Mouse (Mus musculus) forebrain, postnatal 0 days (tissue): Measurements from ENCODE around the gene Ascl3. TPM values are rescaled to one million over a fixed set of nuclear protein-coding genes. Genes with fewer than 3 reads are reported as not detected.

Experiments
- ATAC-seq: fragments of 200-750 bp; cut with Nextera tagmentation; 2 replicates; pipeline ENCODE4 v1.8.0; 2017; ENCODE audit warnings: mild to moderate bottlenecking, moderate library complexity
- DNase-seq: peaks from one replicate; pipeline ENCODE4 v3.0.0-alpha.2; 2015
- H3K27ac ChIP-seq: fragments of 300-500 bp; sonication (generic); 2 replicates; pipeline ENCODE4 v1.5.1; 2014; ENCODE audit warnings: low read depth, mild to moderate bottlenecking, antibody characterized with exemption, low read length, moderate library complexity, mixed read lengths
- H3K27me3 ChIP-seq: fragments of 300-500 bp; sonication (generic); 2 replicates; pipeline ENCODE4 v1.6.1; 2014; ENCODE audit warnings: mild to moderate bottlenecking, low read length, mixed read lengths; ENCODE audit not compliant: insufficient read depth
- H3K36me3 ChIP-seq: fragments of 300-500 bp; sonication (generic); 2 replicates; pipeline ENCODE4 v1.6.1; 2014; ENCODE audit warnings: mild to moderate bottlenecking, moderate library complexity; ENCODE audit not compliant: insufficient read depth
- H3K4me1 ChIP-seq: fragments of 300-500 bp; sonication (generic); 2 replicates; pipeline ENCODE4 v1.6.1; 2014; ENCODE audit warnings: antibody characterized with exemption; ENCODE audit not compliant: insufficient read depth
- H3K4me2 ChIP-seq: fragments of 300-500 bp; sonication (generic); 2 replicates; pipeline ENCODE4 v1.6.1; 2014; ENCODE audit warnings: low read depth, mild to moderate bottlenecking, moderate library complexity
- H3K4me3 ChIP-seq: fragments of 300-500 bp; sonication (generic); 2 replicates; pipeline ENCODE4 v1.5.1; 2014; ENCODE audit warnings: low read depth, low read length, mixed read lengths
- H3K9ac ChIP-seq: fragments of 300-500 bp; sonication (generic); 2 replicates; pipeline ENCODE4 v1.6.1; 2014; ENCODE audit warnings: mild to moderate bottlenecking
- H3K9me3 ChIP-seq: fragments of 300-500 bp; sonication (generic); 2 replicates; pipeline ENCODE4 v1.6.1; 2016; ENCODE audit warnings: low read length
- CTCF ChIP-seq: sonication (generic); IDR thresholded peaks from 2 replicates; pipeline ENCODE4 v1.5.1; 2016; ENCODE audit warnings: antibody characterized with exemption, control low read depth, low read depth
- WGBS: fragments of 180-500 bp; shearing (Covaris S2); extraction: QIAGEN DNeasy Blood & Tissue Kit; methylation state at CpG from one replicate; pipeline ENCODE4 v1.1.7; 2014; 5-methylcytosine and 5-hydroxymethylcytosine counted together
- polyA plus RNA-seq: library from polyadenylated mRNA; unstranded; fragments of >200 nt; fragmentation: Nextera tagmentation; extraction: Ambion mirVana; gene quantifications from 2 replicates; pipeline ENCODE4 v1.2.1, GENCODE M21; 2015
- total RNA-seq: library from RNA; depleted of rRNA; stranded (reverse); fragments of >200 nt; gene quantifications from 2 replicates; pipeline ENCODE4 v1.2.3, GENCODE M21; 2014

The Ascl3 gene
- total and polyA plus RNA-seq, 2 experiments from 2014 or later, result not detected

DNA sequence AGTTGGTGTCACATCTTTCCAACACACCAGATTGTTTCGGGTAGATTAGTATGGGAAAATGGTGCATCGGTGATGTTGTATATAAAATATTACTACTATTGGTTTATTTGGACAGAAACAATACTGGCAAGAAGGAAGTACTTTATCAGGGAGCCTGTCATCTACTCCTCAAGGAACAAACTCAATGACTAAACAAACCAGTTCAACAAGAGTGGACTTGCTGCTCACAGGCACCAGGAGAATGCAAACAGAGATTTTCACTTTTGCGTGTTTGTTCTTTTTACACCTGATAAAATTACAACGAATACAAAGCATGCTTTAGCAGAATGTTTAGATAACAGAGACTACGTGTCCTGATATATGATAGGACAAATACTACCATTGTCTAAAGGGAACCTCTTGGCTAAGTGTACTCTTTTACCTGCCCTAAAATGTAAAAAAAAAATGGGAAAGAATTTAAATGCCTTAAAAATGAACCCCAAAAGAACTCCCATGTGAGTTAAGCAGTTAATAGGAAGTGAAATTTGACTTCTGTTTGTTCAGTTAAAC is 8.4 kb upstream of the Ascl3 start:
- WGBS, result 92% methylated on average over 5 of the region's 5 CpGs
- H3K4me2 ChIP-seq, result no peak overlapping the region
- DNase-seq (no peak), ATAC-seq (no peak)
- no peak overlapping the region for H3K27ac ChIP-seq
- H3K4me1 ChIP-seq, result no peaks in the 10 kb centered on the region
- H3K27me3 ChIP-seq, result no peaks in the 10 kb centered on the region
- H3K4me3 ChIP-seq, result no peak overlapping the region
- H3K9me3 ChIP-seq, result no peaks in the 10 kb centered on the region
- TF ChIP-seq CTCF, result no peak
- peaks cover 78% of the 10 kb centered on the region for H3K36me3 ChIP-seq
- no peak overlapping the region for H3K9ac ChIP-seq

DNA sequence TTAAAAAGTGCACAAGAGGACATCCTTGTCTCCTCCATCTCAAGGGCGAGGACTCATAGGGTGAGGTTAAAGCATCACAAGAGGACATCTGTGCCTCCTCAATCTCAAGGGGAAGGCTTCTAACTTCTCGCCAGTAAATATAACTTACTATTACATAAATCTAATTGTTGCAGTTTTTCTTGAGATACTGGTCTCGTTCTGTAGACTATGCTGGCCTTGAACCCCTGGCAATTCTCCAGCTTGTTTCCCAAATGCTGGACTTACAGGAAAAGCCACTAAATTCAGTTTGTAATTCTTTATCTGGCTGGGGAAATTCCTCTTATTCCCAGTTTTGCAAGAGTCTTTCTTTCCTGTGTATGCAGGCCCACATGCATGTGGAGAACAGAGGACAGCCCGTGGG is 3.3 kb upstream of the Ascl3 start:
- Histone ChIP-seq H3K27ac (no peak overlapping the region), H3K36me3 (peaks cover 45% of the 10 kb centered on the region), H3K4me2 (no peak overlapping the region), H3K4me3 (no peak overlapping the region), H3K4me1 (no peaks in the 10 kb centered on the region), H3K9me3 (no peaks in the 10 kb centered on the region), H3K27me3 (no peaks in the 10 kb centered on the region), H3K9ac (no peak overlapping the region)
- ATAC-seq (no peak), DNase-seq (no peak)
- TF ChIP-seq CTCF, result no peak
- WGBS, result 90% methylated on average over 4 of the region's 4 CpGs

DNA sequence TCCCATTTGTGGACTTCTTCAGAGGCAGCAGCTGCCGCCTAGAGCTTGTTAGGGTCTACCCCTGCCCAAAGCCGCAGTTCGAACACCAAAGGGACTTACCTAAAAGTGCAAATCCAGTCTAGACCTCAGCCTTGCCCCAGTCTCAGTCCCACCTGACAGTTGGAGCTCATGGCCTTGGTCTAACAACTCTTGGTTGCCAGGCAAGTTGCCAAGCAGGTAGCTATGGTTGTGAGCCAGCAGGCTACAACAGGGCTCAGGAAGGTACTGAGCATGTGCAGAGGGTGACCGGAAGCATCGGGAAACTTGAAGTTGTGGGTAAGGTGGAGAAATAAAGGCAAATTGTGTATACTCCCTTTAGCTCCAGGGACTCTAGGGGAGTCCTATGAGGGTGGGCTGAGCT is 7.8 kb downstream of the Ascl3 start, which contains the start of gene BC051019:
BC051019 (minus strand) TSS at position 154 of the 400 bp plus-strand sequence.
- Histone ChIP-seq H3K27me3 (no peaks in the 10 kb centered on the region), H3K27ac (no peak within 1 kb of the TSS), H3K9me3 (no peaks in the 10 kb centered on the region), H3K4me1 (no peaks in the 10 kb centered on the region), H3K4me2 (no peak within 1 kb of the TSS), H3K9ac (no peak within 1 kb of the TSS), H3K4me3 (no peak within 1 kb of the TSS), H3K36me3 (no peaks in the 10 kb centered on the region)
- 91% methylated on average over 5 of the region's 5 CpGs for WGBS
- DNase-seq, result no peak
- ATAC-seq, result no peak
- no peak for TF ChIP-seq CTCF

DNA sequence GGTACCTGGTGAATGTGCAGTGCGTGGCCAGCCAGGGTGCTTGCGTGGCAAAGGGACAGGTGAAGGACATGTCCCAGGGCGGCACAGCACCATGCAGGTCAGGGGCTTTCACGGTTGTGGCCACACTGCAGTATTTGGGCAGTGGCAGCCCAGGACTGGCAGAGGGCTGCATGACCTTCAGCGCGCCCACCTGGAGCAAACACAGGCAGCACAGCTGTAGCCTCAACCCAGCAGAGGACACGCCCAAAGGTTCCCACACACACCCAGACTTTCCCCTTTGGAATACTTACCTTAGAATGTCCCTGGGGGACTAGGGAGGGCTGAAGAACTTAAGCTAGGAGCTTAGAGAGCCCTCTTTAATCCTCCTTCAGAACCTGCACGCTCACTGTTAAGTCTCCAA is 8.4 kb downstream of the Ascl3 start:
- DNase-seq, result no peak
- Histone ChIP-seq H3K9me3 (no peaks in the 10 kb centered on the region), H3K27me3 (no peaks in the 10 kb centered on the region), H3K27ac (no peak overlapping the region), H3K36me3 (no peaks in the 10 kb centered on the region), H3K4me1 (no peaks in the 10 kb centered on the region), H3K4me3 (no peak overlapping the region), H3K4me2 (no peak overlapping the region), H3K9ac (no peak overlapping the region)
- TF ChIP-seq CTCF, result no peak
- no peak for ATAC-seq
- WGBS, result 95% methylated on average over 8 of the region's 8 CpGs

DNA sequence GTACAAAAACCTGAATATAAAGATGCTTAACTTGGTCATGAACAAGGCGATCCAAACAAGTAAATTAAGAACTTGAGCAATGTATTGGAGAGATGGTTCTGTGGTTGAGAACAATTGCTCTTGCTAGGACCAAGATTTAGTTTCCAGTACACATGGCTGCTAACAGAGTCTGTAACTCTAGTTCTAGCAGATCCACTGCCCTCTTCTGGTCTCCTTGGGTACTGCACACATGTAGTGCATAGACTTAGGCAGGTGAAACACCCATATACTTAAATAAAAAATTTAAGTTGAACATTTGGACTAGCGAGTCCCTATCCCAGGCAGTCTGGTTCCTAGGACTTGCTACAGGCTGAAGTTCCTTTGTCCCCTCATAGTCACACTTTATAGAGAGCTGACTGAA is 8.9 kb downstream of the Ascl3 start:
- DNase-seq, result no peak
- ATAC-seq, result no peak
- Histone ChIP-seq H3K9me3 (no peaks in the 10 kb centered on the region), H3K4me3 (no peak overlapping the region), H3K27ac (no peak overlapping the region), H3K4me2 (no peak overlapping the region), H3K27me3 (no peaks in the 10 kb centered on the region), H3K36me3 (no peaks in the 10 kb centered on the region), H3K4me1 (no peaks in the 10 kb centered on the region), H3K9ac (no peak overlapping the region)
- TF ChIP-seq CTCF, result peak; percentile 44
- 95% methylated on average over 2 of the region's 2 CpGs for WGBS

DNA sequence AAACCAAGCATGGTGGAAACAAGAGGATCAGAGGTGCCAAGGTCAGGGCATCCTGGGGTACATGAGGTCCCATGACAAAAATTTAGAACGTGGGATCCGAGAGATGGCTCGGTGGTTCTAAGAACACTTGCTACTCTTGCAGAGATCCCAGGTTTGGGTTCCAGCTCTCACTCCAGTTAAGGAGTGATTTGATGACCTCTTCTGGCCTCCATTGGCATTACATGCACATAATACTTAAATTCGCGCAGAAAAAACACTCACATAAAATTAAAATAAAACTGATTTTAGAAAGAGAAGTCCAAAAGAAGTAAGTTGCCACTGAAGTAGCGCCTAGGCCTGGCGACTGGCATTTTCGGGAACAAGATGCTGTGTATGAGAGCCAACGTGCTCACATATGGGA is 12.2 kb downstream of the Ascl3 start:
- Histone ChIP-seq H3K4me2 (no peak overlapping the region), H3K36me3 (no peaks in the 10 kb centered on the region), H3K9me3 (no peaks in the 10 kb centered on the region), H3K4me3 (no peak overlapping the region), H3K27me3 (no peaks in the 10 kb centered on the region), H3K9ac (no peak overlapping the region), H3K27ac (no peak overlapping the region), H3K4me1 (no peaks in the 10 kb centered on the region)
- TF ChIP-seq CTCF, result peak; percentile 64
- ATAC-seq (no peak; the same call in 1 of the 2 replicates), DNase-seq (peak; percentile 72)
- 56% methylated on average over 9 of the region's 9 CpGs for WGBS

DNA sequence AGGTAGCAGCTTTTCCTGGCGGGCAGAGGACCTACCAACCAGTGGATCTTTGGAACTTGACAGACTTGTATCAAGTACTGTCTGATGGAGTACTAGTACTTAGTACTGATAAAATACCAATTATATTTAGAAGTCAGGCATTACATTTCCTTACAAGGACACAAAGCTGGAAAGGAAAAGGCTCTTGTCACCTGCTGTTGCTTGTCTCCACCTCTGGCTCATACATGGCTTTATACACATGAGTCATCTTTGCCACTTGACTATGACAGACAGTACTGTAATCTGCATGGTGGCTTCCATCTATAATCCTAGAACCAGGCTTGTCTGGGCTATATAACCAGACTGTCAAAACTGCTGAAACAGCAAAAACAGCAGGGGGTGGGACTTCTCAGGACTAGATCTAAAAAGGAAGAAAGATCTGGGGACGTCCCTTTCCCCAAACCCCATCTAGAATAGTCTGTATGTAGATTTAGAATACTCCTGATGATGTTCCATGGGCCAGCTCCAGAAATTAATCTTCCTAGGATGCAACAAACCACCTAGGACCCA is 18.0 kb downstream of the Ascl3 start:
- Histone ChIP-seq H3K4me2 (no peak overlapping the region), H3K4me3 (no peak overlapping the region), H3K27ac (no peak overlapping the region), H3K27me3 (no peaks in the 10 kb centered on the region), H3K9ac (no peak overlapping the region), H3K9me3 (no peaks in the 10 kb centered on the region), H3K36me3 (0 out of 2 replicates have a peak, but pooled peaks cover 17% of the 10 kb centered on the region), H3K4me1 (no peaks in the 10 kb centered on the region)
- TF ChIP-seq CTCF, result no peak
- ATAC-seq (no peak), DNase-seq (no peak)
- WGBS, result 83% methylated on average over 2 of the region's 2 CpGs
